Mouse (Mus musculus) stomach, postnatal 0 days (tissue): ENCODE data around the gene Ppp1r10. TPM values are rescaled to one million over a fixed set of nuclear protein-coding genes. Genes with fewer than 3 reads are reported as not detected.
A peak's percentile ranks its signal among the peaks of the same experiment; 100 is the strongest.

Experiments used
- ATAC-seq: fragments of 200-750 bp; cut with Nextera tagmentation; 2 replicates; pipeline ENCODE4 v1.8.0; 2017; ENCODE audit not compliant: low FRiP score, low TSS enrichment
- DNase-seq: peaks from one replicate; pipeline ENCODE4 v3.0.0-alpha.2; 2016; ENCODE audit warnings: low spot score
- H3K27ac ChIP-seq: fragments of 300-500 bp; sonication (generic); replicated peaks from 2 replicates; pipeline ENCODE4 v1.5.1; 2014; ENCODE audit warnings: mild to moderate bottlenecking, control low read depth
- H3K27me3 ChIP-seq: fragments of 300-500 bp; sonication (generic); 2 replicates; pipeline ENCODE4 v1.6.1; 2014; ENCODE audit warnings: low read length; ENCODE audit not compliant: control insufficient read depth, insufficient read depth
- H3K36me3 ChIP-seq: fragments of 300-500 bp; sonication (generic); 2 replicates; pipeline ENCODE4 v1.6.1; 2014; ENCODE audit warnings: low read length, mixed read lengths; ENCODE audit not compliant: control insufficient read depth, insufficient read depth
- H3K4me1 ChIP-seq: fragments of 300-500 bp; sonication (generic); replicated peaks from 2 replicates; pipeline ENCODE4 v1.6.1; 2014; ENCODE audit warnings: antibody characterized with exemption; ENCODE audit not compliant: control insufficient read depth, insufficient read depth
- H3K4me2 ChIP-seq: fragments of 300-500 bp; sonication (generic); replicated peaks from 2 replicates; pipeline ENCODE4 v1.6.1; 2014; ENCODE audit warnings: low read depth, mild to moderate bottlenecking, control low read depth, moderate library complexity
- H3K4me3 ChIP-seq: fragments of 300-500 bp; sonication (generic); 2 replicates; pipeline ENCODE4 v1.5.1; 2014; ENCODE audit warnings: low read depth, low read length, control low read depth
- H3K9ac ChIP-seq: fragments of 300-500 bp; sonication (generic); 2 replicates; pipeline ENCODE4 v1.6.1; 2014; ENCODE audit warnings: mild to moderate bottlenecking, low read length, control low read depth, mixed read lengths
- H3K9me3 ChIP-seq: fragments of 300-500 bp; sonication (generic); 2 replicates; pipeline ENCODE4 v1.6.1; 2016; ENCODE audit warnings: low read length; ENCODE audit not compliant: control insufficient read depth
- CTCF ChIP-seq: IDR thresholded peaks from 2 replicates; pipeline ENCODE4 v1.5.1; 2016; ENCODE audit warnings: antibody characterized with exemption, low read depth, mild to moderate bottlenecking, moderate library complexity
- EP300 ChIP-seq: optimal IDR thresholded peaks from 2 replicates; pipeline ENCODE3; 2016; ENCODE audit warnings: antibody characterized with exemption
- WGBS: fragments of 180-500 bp; shearing (Covaris S2); extraction: QIAGEN DNeasy Blood & Tissue Kit; methylation state at CpG from one replicate; pipeline ENCODE4 v1.1.7; 2014; 5-methylcytosine and 5-hydroxymethylcytosine counted together
- polyA plus RNA-seq: library from polyadenylated mRNA; unstranded; fragments of >200 nt; fragmentation: Nextera tagmentation; extraction: Ambion mirVana; gene quantifications from 2 replicates; pipeline ENCODE4 v1.2.1, GENCODE M21; 2015

The Ppp1r10 gene
- polyA plus RNA-seq, 1 experiment from 2014 or later, result 17.4 TPM

GRCm38 (mm10) chr17:35917463-35918251 lies 1.4 kb downstream of the Ppp1r10 start:
- Histone ChIP-seq H3K4me1 (peaks cover 4% of the 10 kb centered on the region), H3K4me2 (peak overlapping the region; percentile 67), H3K9ac (peak overlapping the region; percentile 80), H3K27ac (peak overlapping the region; percentile 95), H3K36me3 (no peaks in the 10 kb centered on the region), H3K9me3 (no peaks in the 10 kb centered on the region), H3K4me3 (peak overlapping the region; percentile 75), H3K27me3 (no peaks in the 10 kb centered on the region)
- WGBS, result 0% methylated on average over 13 of the region's 13 CpGs
- no peak for TF ChIP-seq CTCF
- TF ChIP-seq EP300, result no peak
- DNase-seq (peak; percentile 66), ATAC-seq (peak; percentile 2; the same call in 1 of the 2 replicates)

DNA sequence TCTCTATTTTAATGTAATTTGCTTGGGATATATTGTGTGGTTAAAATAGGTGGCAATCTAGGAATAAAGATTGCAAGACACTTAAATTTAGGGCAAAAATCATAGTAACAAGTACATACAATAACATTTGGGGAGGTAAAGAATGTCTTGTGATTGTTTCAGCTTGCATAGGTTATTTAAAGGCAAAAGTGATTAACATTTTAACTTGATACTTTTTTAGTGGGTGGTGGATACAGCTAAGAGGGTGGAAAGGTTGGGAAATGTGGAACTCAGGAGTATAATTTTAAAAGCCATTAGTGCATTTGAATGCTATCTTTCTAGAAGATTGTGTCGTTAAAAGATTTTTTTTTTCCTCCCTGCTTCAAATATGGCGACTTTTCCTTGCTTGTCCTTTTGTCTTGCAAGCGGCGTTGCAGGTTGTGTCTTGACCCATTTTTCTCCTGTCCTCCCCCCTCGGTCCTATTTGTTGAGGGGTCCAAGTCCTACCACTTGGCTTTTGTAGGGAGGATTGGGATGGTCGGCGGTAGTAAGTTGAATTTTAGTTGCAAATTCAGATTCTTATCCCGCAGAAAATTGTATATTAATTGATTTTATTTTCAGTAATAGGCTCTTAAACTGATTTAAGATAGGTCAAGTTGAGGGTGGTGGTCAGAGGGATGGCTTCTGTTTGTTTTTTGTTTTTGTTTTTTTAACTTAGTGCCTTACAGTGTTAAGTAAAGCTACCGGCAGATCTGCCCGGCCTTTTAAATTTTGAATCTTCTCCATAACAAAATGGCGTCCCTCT lies 2.2 kb downstream of the Ppp1r10 start:
- peak overlapping the region; percentile 67 for H3K4me2 ChIP-seq
- peak overlapping the region; percentile 80 for H3K9ac ChIP-seq
- H3K4me3 ChIP-seq, result peak overlapping the region; percentile 75
- under 1% methylated on average over 11 of the region's 11 CpGs for WGBS
- H3K36me3 ChIP-seq, result no peaks in the 10 kb centered on the region
- H3K4me1 ChIP-seq, result peaks cover 4% of the 10 kb centered on the region
- H3K9me3 ChIP-seq, result no peaks in the 10 kb centered on the region
- ATAC-seq (no peak), DNase-seq (peak; percentile 54)
- no peaks in the 10 kb centered on the region for H3K27me3 ChIP-seq
- peak overlapping the region; percentile 95 for H3K27ac ChIP-seq
- TF ChIP-seq EP300 (peak; percentile 54), CTCF (no peak)

- Histone ChIP-seq H3K9me3 (no peaks in the 10 kb centered on the region), H3K27me3 (no peaks in the 10 kb centered on the region), H3K9ac (peak overlapping the region; percentile 41), H3K27ac (peak overlapping the region; percentile 95), H3K4me2 (peak overlapping the region; percentile 52), H3K4me3 (peak overlapping the region; percentile 17; the same call in 1 of the 2 replicates), H3K36me3 (peaks cover 2% of the 10 kb centered on the region), H3K4me1 (peaks cover 4% of the 10 kb centered on the region)
- 7% methylated on average over 7 of the region's 7 CpGs for WGBS
- DNase-seq (peak; percentile 94), ATAC-seq (peak; percentile 35)
- TF ChIP-seq EP300 (no peak), CTCF (no peak)
Observed at GRCm38 (mm10) chr17:35919060-35919715, 3.0 kb downstream of the Ppp1r10 start.

DNA sequence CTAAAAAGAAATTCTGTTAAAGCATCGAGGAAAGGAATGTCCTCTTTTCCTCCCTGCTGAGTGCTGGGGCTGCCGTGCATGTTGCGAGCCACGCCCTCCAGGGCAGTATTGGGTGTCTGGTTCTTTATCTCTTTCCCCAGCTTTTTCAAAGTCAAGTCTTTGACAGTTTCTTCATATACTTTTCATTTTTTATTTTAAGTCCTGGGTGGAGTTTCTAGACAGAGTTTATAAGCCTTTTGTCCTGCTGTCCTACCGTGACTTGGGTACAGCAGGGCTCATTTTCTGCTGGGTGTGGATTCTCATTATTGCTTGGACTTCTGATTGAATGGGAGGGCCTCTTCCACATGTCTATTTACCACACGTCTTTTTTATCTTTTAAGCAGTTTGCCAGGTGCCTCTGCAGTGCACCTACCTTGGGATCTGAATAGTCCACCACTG lies 3.6 kb downstream of the Ppp1r10 start:
- Histone ChIP-seq H3K4me2 (peak overlapping the region; percentile 52), H3K4me3 (0 out of 2 replicates have a peak overlapping the region, but pooled peaks have one; percentile 17), H3K9me3 (no peaks in the 10 kb centered on the region), H3K4me1 (peaks cover 4% of the 10 kb centered on the region), H3K36me3 (peaks cover 5% of the 10 kb centered on the region), H3K9ac (peak overlapping the region; percentile 41; the same call in 1 of the 2 replicates), H3K27ac (peak overlapping the region; percentile 79; the same call in 1 of the 2 replicates), H3K27me3 (no peaks in the 10 kb centered on the region)
- TF ChIP-seq EP300 (no peak), CTCF (no peak)
- ATAC-seq, result no peak
- 28% methylated on average over 6 of the region's 6 CpGs for WGBS
- DNase-seq, result no peak

GRCm38 (mm10) chr17:35920384-35920783 lies 4.2 kb downstream of the Ppp1r10 start:
- H3K27me3 ChIP-seq, result no peaks in the 10 kb centered on the region
- H3K4me2 ChIP-seq, result peak overlapping the region; percentile 52; the same call in 1 of the 2 replicates
- no peak for TF ChIP-seq CTCF
- TF ChIP-seq EP300, result no peak
- WGBS, result 75% methylated on average over 1 of the region's 1 CpGs
- no peak overlapping the region for H3K4me3 ChIP-seq
- peaks cover 10% of the 10 kb centered on the region for H3K36me3 ChIP-seq
- H3K27ac ChIP-seq, result peak overlapping the region; percentile 79
- H3K9ac ChIP-seq, result peak overlapping the region; percentile 31; the same call in 1 of the 2 replicates
- no peak for ATAC-seq
- peaks cover 4% of the 10 kb centered on the region for H3K4me1 ChIP-seq
- DNase-seq, result no peak
- H3K9me3 ChIP-seq, result no peaks in the 10 kb centered on the region
